Mouse (Mus musculus) heart, adult 2 months (tissue): ENCODE results near the gene Xab2. TPM values are rescaled to one million over a fixed set of nuclear protein-coding genes. Genes with fewer than 3 reads are reported as not detected.
A peak's percentile ranks its signal among the peaks of the same experiment; 100 is the strongest.

Experiments used
- DNase-seq, 2 experiments: peaks; one replicate each; pipeline ENCODE4 v3.0.0; 2021
- H3K27ac ChIP-seq: fragments of 200-600 bp; 2 replicates; pipeline ENCODE4 v1.8.1; 2022
- H3K27me3 ChIP-seq: fragments of 200-500 bp; 2 replicates; pipeline ENCODE4 v1.6.1; 2012; ENCODE audit warnings: mild to moderate bottlenecking, low read length, inconsistent platforms, mixed read lengths; ENCODE audit not compliant: control insufficient read depth, insufficient read depth
- H3K36me3 ChIP-seq: fragments of 200-500 bp; 2 replicates; pipeline ENCODE4 v1.6.1; 2012; ENCODE audit warnings: low read length, inconsistent platforms; ENCODE audit not compliant: control insufficient read depth, insufficient read depth
- H3K4me1 ChIP-seq: fragments of 200-500 bp; 2 replicates; pipeline ENCODE4 v1.6.1; 2011; ENCODE audit warnings: low read length; ENCODE audit not compliant: control insufficient read depth, insufficient read depth
- H3K4me3 ChIP-seq: fragments of 200-600 bp; 2 replicates; pipeline ENCODE4 v1.8.1; 2022
- H3K79me2 ChIP-seq: fragments of 200-500 bp; replicated peaks from 2 replicates; pipeline ENCODE4 v1.6.1; 2012; ENCODE audit warnings: mild to moderate bottlenecking, inconsistent platforms, low read length, moderate library complexity, mixed read lengths; ENCODE audit not compliant: control insufficient read depth, insufficient read depth
- H3K9ac ChIP-seq: fragments of 200-500 bp; 2 replicates; pipeline ENCODE4 v1.6.1; 2012; ENCODE audit warnings: low read depth, mild to moderate bottlenecking, control low read depth, inconsistent platforms, low read length, mixed read lengths
- CTCF ChIP-seq: fragments of 200-600 bp; IDR thresholded peaks from 2 replicates; pipeline ENCODE4 v1.8.1; 2022; ENCODE audit warnings: antibody characterized with exemption, mild to moderate bottlenecking, moderate library complexity
- EP300 ChIP-seq: fragments of 200-500 bp; IDR thresholded peaks from 2 replicates; pipeline ENCODE4 v1.6.1; 2011; ENCODE audit warnings: low read depth, low read length, control low read depth; ENCODE audit not compliant: insufficient read depth
- POLR2A ChIP-seq: fragments of 200-500 bp; IDR thresholded peaks from 2 replicates; pipeline ENCODE4 v1.6.1; 2011; ENCODE audit warnings: mild to moderate bottlenecking, low read depth, low read length, control low read depth; ENCODE audit not compliant: insufficient read depth
- WGBS: fragments of 180-500 bp; shearing (Covaris S2); methylation state at CpG from one replicate; pipeline ENCODE4 v1.1.7; 2018; 5-methylcytosine and 5-hydroxymethylcytosine counted together
- intact Hi-C: fragments of 180-260 bp; cut with DNase I; formaldehyde crosslinking; loops from one replicate; pipeline ENCODE4 v1.15.1; 2025
- long read RNA-seq: library from polyadenylated mRNA; stranded (forward); transcript quantifications from one replicate; pipeline ENCODE4 v2.0.0, GENCODE M21; 2021
- polyA plus RNA-seq: library from polyadenylated mRNA; depleted of rRNA; stranded (reverse); fragments of >200 nt; gene quantifications from 2 replicates; pipeline ENCODE4 v1.2.3, GENCODE M21; 2012; rRNA removed
- total RNA-seq, 2 experiments: library from RNA; stranded (reverse); gene quantifications; 2 replicates each; pipeline ENCODE4 v1.2.3; 2021

Gene Xab2
- total RNA-seq (10 to 100 TPM; 15.3 to 15.4 TPM), polyA plus RNA-seq (27.0 and 30.1 TPM in 2 replicates)
- long read RNA-seq, transcript Xab2-201 (19 exons, 2,677 nt), result major isoform, 19 of 26 reads
- long read RNA-seq, partial matches to known transcripts, result 4 of 26 reads
- long read RNA-seq, other reads (novel, unspliced or antisense), result 3 of 26 reads

GRCm38 (mm10) chr8:3621199-3621970 lies at the start of gene Xab2, which contains the start of gene Pet100:
Gene Xab2 (minus strand): TSS chr8:3621316.
Gene Pet100 (plus strand): TSS chr8:3621548.
- WGBS, result under 1% methylated on average over 37 of the region's 37 CpGs

DNA sequence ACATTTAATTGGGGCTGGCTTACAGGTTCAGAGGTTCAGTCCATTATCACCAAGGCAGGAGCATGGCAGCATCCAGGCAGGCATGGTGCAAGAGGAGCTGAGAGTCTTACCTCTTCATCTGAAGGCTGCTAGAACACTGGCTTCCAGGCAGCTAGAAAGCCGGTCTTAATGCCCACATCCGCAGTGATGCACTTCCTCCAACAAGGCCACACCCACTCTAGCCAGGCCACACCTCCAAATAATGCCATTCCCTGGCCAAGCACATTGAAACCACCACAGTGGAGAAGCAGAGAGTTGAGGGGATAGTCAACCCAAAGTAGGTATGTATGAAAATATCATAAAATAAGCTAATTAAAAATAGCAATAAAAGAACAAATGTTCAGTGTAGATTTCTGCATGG lies 49.3 kb upstream of the Xab2 start:
- no peaks in the 10 kb centered on the region for H3K4me1 ChIP-seq
- TF ChIP-seq POLR2A (no peak), EP300 (no peak), CTCF (no peak)
- no peak overlapping the region for H3K4me3 ChIP-seq
- no peaks in the 10 kb centered on the region for H3K79me2 ChIP-seq
- no peaks in the 10 kb centered on the region for H3K27me3 ChIP-seq
- DNase-seq, result peak in 1 of 2 experiments; percentile 30
- intact Hi-C loops, result loop anchor here (5.0 to 10.0 kb wide), 2 partner anchors 203 to 316 kb away; partner anchors contain the start of genes A430078G23Rik and Pex11g
- WGBS, result 56% methylated on average over 2 of the region's 2 CpGs
- no peak overlapping the region for H3K9ac ChIP-seq
- H3K27ac ChIP-seq, result no peak overlapping the region
- no peaks in the 10 kb centered on the region for H3K36me3 ChIP-seq

More at GRCm38 (mm10) chr8:3621199-3621970, at the start of gene Xab2, which contains the start of gene Pet100:
- intact Hi-C loops, result loop anchor here (2.0 to 5.0 kb wide), 3 partner anchors 55 to 104 kb away; partner anchors contain the start of genes Pnpla6 and Trappc5
- H3K36me3 ChIP-seq, result no peaks in the 10 kb centered on the region
- H3K4me1 ChIP-seq, result peaks cover 4% of the 10 kb centered on the region
- DNase-seq, result peak; percentile 98
- peak within 1 kb of the TSS; percentile 67 for H3K9ac ChIP-seq
- no peaks in the 10 kb centered on the region for H3K27me3 ChIP-seq
- peak within 1 kb of the TSS; percentile 61 for H3K27ac ChIP-seq
- peak within 1 kb of the TSS; percentile 84 for H3K4me3 ChIP-seq
- peak; percentile 83 for TF ChIP-seq POLR2A
- TF ChIP-seq CTCF, result no peak
- TF ChIP-seq EP300, result peak; percentile 60; the same call in 1 of the 2 replicates
- H3K79me2 ChIP-seq, result no peaks in the 10 kb centered on the region

GRCm38 (mm10) chr8:3665507-3665906 lies 44.4 kb upstream of the Xab2 start, which contains the start of gene Mcemp1:
Gene Mcemp1 (plus strand): TSS chr8:3665754.
- H3K79me2 ChIP-seq, result no peaks in the 10 kb centered on the region
- no peak for DNase-seq
- WGBS, result 50% methylated on average over 6 of the region's 6 CpGs

GRCm38 (mm10) chr8:3664405-3664804 lies 43.3 kb upstream of the Xab2 start:
- Histone ChIP-seq H3K4me3 (no peak overlapping the region), H3K4me1 (no peaks in the 10 kb centered on the region), H3K27me3 (no peaks in the 10 kb centered on the region), H3K79me2 (no peaks in the 10 kb centered on the region), H3K27ac (no peak overlapping the region), H3K36me3 (no peaks in the 10 kb centered on the region), H3K9ac (no peak overlapping the region)
- TF ChIP-seq POLR2A, result no peak
- TF ChIP-seq CTCF, result no peak
- no peak for TF ChIP-seq EP300
- DNase-seq, result no peak
- 52% methylated on average over 5 of the region's 5 CpGs for WGBS
- intact Hi-C loops, result no loop called here

More at GRCm38 (mm10) chr8:3665507-3665906, 44.4 kb upstream of the Xab2 start, which contains the start of gene Mcemp1:
- Histone ChIP-seq H3K27me3 (no peaks in the 10 kb centered on the region), H3K36me3 (no peaks in the 10 kb centered on the region), H3K4me1 (no peaks in the 10 kb centered on the region), H3K4me3 (no peak within 1 kb of the TSS), H3K9ac (no peak within 1 kb of the TSS), H3K27ac (no peak within 1 kb of the TSS)
- no peak for TF ChIP-seq CTCF
- no peak for TF ChIP-seq POLR2A
- no peak for TF ChIP-seq EP300
- intact Hi-C loops, result no loop called here

DNA sequence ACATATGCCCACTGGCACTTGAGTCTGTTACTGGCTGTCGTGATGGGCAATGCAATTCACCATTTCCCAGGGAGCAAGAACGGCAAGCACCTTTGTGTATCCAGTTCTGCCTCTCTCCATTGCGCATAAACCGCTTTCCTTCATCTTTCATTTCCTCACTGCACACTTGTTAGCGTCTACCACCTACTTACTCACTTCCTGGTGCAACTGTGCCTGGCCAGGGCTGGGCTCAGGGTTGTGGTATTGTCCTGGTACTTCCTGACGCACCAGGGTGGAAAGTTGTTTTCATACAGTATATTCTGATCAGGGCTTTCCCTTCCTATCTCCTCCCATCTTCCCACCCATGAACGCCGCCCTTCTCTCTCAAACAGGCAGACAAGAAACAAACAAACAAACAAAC lies 39.8 kb upstream of the Xab2 start:
- Histone ChIP-seq H3K4me1 (no peaks in the 10 kb centered on the region), H3K79me2 (no peaks in the 10 kb centered on the region), H3K36me3 (no peaks in the 10 kb centered on the region), H3K27ac (no peak overlapping the region), H3K9ac (no peak overlapping the region), H3K27me3 (no peaks in the 10 kb centered on the region), H3K4me3 (no peak overlapping the region)
- 52% methylated on average over 8 of the region's 8 CpGs for WGBS
- no peak for TF ChIP-seq CTCF
- TF ChIP-seq POLR2A, result no peak
- TF ChIP-seq EP300, result no peak
- no peak for DNase-seq
- intact Hi-C loops, result no loop called here
